Mouse (Mus musculus) embryo, embryonic 10 days (tissue): ENCODE measurements around the gene Pdzk1.

Source experiments
- DNase-seq: peaks from one replicate; pipeline ENCODE4 v3.0.0-alpha.2; 2015; ENCODE audit warnings: low spot score

Gene Pdzk1

DNA sequence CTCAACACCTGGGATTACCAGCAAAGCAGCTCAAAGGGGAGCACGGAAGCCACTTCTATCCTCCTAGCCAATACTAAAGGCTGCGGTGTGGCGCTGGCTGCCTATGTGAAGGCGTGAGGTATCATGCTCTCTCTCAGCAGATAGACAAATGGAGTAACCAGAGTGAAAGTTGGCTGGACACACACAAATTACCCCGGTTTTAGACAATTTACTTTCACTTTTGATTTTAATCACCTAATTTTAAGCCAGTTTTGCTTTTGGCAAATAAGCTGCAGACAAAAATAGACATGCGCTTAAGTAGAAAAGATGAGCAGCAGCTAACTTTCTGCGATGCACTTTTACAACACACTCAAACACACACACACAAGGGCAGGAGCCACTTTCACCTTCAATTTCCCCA lies 54.6 kb downstream of the Pdzk1 start:
- DNase-seq, result no peak

- DNase-seq, result no peak
These were observed 73.4 kb downstream of the Pdzk1 start for GRCm38 (mm10) chr3:96902336-96902999.

GRCm38 (mm10) chr3:96904393-96904792 lies 75.3 kb downstream of the Pdzk1 start, which contains the start of gene Gja5:
Gene Gja5 (plus strand): TSS chr3:96904693.
- DNase-seq, result no peak

- DNase-seq, result peak; percentile 97
These were observed 75.9 kb downstream of the Pdzk1 start, which contains the start of gene Gpr89 for GRCm38 (mm10) chr3:96904851-96905541. Gene Gpr89 (minus strand): TSS chr3:96905346.

- DNase-seq, result no peak
These were observed 76.5 kb downstream of the Pdzk1 start for GRCm38 (mm10) chr3:96905592-96905991.
